Mouse (Mus musculus): ENCODE measurements around the gene Adi1. TPM values are rescaled to one million over a fixed set of nuclear protein-coding genes. Genes with fewer than 3 reads are reported as not detected.

Adi1 gene
- polyA plus RNA-seq, 1 experiment from 2014 or later, result 33.7 TPM

GRCm38 (mm10) chr12:28667287-28667686 is 7.7 kb upstream of the Adi1 start:
- no peak overlapping the region for H3K4me3 ChIP-seq
- no peaks in the 10 kb centered on the region for H3K9me3 ChIP-seq
- no peak overlapping the region for H3K9ac ChIP-seq
- H3K36me3 ChIP-seq, result peaks cover 5% of the 10 kb centered on the region
- no peak for ATAC-seq (ENCODE audit: low FRiP score)
- no peaks in the 10 kb centered on the region for H3K27me3 ChIP-seq
- no peak overlapping the region for H3K4me2 ChIP-seq
- WGBS, result 59% methylated on average over 8 of the region's 8 CpGs
- no peak overlapping the region for H3K27ac ChIP-seq
- 0 out of 2 replicates have a peak, but pooled peaks cover 5% of the 10 kb centered on the region for H3K4me1 ChIP-seq (replicated peaks)

- no peak for ATAC-seq (ENCODE audit: low FRiP score)
- 0 out of 2 replicates have a peak, but pooled peaks cover 3% of the 10 kb centered on the region for H3K36me3 ChIP-seq
- H3K4me3 ChIP-seq, result peak overlapping the region; percentile 51
- H3K9ac ChIP-seq, result peak overlapping the region; percentile 77; the same call in 1 of the 2 replicates
- H3K4me2 ChIP-seq, result peak overlapping the region; percentile 60
- H3K27me3 ChIP-seq, result no peaks in the 10 kb centered on the region
- H3K4me1 ChIP-seq (replicated peaks), result peaks cover 15% of the 10 kb centered on the region
- H3K27ac ChIP-seq, result peak overlapping the region; percentile 95
- 91% methylated on average over 10 of the region's 10 CpGs for WGBS
- H3K9me3 ChIP-seq, result no peaks in the 10 kb centered on the region
Measured at GRCm38 (mm10) chr12:28674038-28674720, 852 bp upstream of the Adi1 start.

- Histone ChIP-seq H3K4me1 (replicated peaks) (peaks cover 15% of the 10 kb centered on the region), H3K4me2 (peak overlapping the region; percentile 60), H3K27ac (peak overlapping the region; percentile 95), H3K27me3 (no peaks in the 10 kb centered on the region), H3K9me3 (no peaks in the 10 kb centered on the region), H3K9ac (peak overlapping the region; percentile 77), H3K4me3 (peak overlapping the region; percentile 51), H3K36me3 (peaks cover 6% of the 10 kb centered on the region; the same call in 1 of the 2 replicates)
- 70% methylated on average over 5 of the region's 5 CpGs for WGBS
- 0 out of 2 replicates have a peak, but pooled peaks have one; percentile 1 for ATAC-seq (ENCODE audit: low FRiP score)
Measured at GRCm38 (mm10) chr12:28675925-28676209, 836 bp downstream of the Adi1 start.

- Histone ChIP-seq H3K9me3 (no peaks in the 10 kb centered on the region), H3K36me3 (peaks cover 22% of the 10 kb centered on the region), H3K4me1 (replicated peaks) (peaks cover 9% of the 10 kb centered on the region), H3K4me3 (no peak overlapping the region), H3K9ac (no peak overlapping the region), H3K27ac (no peak overlapping the region), H3K4me2 (no peak overlapping the region), H3K27me3 (no peaks in the 10 kb centered on the region)
- no peak for ATAC-seq (ENCODE audit: low FRiP score)
- WGBS, result 84% methylated on average over 1 of the region's 1 CpGs
Measured at GRCm38 (mm10) chr12:28684674-28685073, 9.6 kb downstream of the Adi1 start.

DNA sequence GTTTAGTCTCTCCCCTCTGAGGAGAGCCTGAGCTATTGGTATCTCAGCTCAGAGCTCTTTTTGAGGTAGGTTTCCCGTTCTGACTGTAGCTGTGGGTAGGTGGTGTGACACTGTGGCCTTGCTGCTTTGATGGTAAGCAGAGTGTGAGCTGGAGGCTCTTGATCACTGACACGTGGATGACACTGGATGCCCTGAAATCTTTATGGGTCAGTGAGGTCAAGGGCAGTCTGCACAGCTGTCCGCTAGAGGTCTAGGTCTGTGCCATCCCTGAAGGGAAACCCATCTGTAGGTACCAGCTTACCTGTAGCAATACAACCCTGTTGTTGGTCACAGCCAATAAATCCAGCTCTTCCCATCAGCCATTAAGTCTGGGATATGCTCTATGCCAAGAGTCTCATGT is 10.7 kb downstream of the Adi1 start:
- WGBS, result 74% methylated on average over 3 of the region's 3 CpGs
- peaks cover 33% of the 10 kb centered on the region for H3K36me3 ChIP-seq
- peak overlapping the region; percentile 60; the same call in 1 of the 2 replicates for H3K27ac ChIP-seq
- H3K4me2 ChIP-seq, result no peak overlapping the region
- no peak overlapping the region for H3K4me3 ChIP-seq
- H3K9me3 ChIP-seq, result no peaks in the 10 kb centered on the region
- H3K9ac ChIP-seq, result no peak overlapping the region
- no peaks in the 10 kb centered on the region for H3K27me3 ChIP-seq
- H3K4me1 ChIP-seq (replicated peaks), result peaks cover 9% of the 10 kb centered on the region
- ATAC-seq (ENCODE audit: low FRiP score), result 0 out of 2 replicates have a peak, but pooled peaks have one; percentile 2

DNA sequence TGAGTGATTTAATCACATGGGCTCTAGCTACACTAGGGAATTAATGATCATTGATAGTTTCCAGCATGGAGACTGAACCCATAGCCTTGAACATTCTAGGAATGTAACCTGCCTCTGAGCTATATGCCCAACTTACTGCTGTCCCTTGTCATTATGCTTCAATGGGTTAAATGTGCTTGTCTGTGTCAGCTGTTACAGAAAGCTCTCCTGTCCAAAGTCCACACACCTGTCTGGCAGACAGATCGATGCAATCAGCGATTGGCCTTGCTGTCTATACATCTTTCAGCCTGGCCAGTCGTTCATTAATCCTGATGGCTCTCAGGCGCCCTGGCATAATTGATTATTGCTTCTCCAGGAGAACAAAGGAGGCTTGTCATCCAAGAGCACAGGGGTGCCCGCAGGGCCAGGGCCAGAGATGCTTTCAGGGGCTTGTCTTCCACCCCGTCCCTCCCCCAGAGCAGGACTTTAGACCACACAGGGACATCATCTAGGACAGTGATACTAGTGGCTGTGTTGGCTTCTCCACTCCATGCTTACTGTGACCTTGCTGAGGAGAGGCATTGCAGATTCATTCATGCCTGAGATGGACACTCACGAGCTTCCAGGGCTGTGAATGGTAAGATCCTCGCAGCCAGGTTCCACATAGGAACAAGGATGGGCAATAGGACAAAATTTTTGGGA is 11.3 kb downstream of the Adi1 start:
- 42% methylated on average over 8 of the region's 8 CpGs for WGBS
- H3K36me3 ChIP-seq, result peaks cover 38% of the 10 kb centered on the region
- no peak overlapping the region for H3K4me2 ChIP-seq
- H3K27ac ChIP-seq, result peak overlapping the region; percentile 60
- no peaks in the 10 kb centered on the region for H3K27me3 ChIP-seq
- peaks cover 9% of the 10 kb centered on the region for H3K4me1 ChIP-seq (replicated peaks)
- H3K9ac ChIP-seq, result peak overlapping the region; percentile 8; the same call in 1 of the 2 replicates
- no peaks in the 10 kb centered on the region for H3K9me3 ChIP-seq
- ATAC-seq (ENCODE audit: low FRiP score), result peak; percentile 43
- H3K4me3 ChIP-seq, result no peak overlapping the region

DNA sequence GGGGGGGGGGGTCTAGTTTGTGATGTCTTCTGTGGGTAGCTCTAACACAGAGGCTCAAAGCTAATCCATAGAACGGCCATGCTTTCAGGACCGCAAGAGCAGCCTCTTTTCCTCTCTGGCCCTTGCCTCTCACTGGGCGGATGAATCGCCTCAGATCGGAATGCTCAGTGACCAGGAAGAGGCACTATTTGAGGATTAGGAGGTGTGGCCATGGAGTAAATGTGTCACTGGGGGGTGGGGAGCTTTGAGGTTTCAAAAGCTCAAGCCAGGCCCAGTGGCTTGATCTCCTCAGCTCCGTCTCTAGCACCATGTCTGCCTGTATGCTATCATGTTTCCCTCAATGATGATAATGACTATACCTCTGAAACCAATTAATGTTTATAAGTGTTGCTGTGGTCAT is 14.0 kb downstream of the Adi1 start:
- 87% methylated on average over 6 of the region's 6 CpGs for WGBS
- Histone ChIP-seq H3K36me3 (peaks cover 50% of the 10 kb centered on the region), H3K4me1 (replicated peaks) (peaks cover 9% of the 10 kb centered on the region), H3K27me3 (no peaks in the 10 kb centered on the region), H3K27ac (no peak overlapping the region), H3K9me3 (no peaks in the 10 kb centered on the region), H3K4me3 (no peak overlapping the region), H3K9ac (no peak overlapping the region), H3K4me2 (no peak overlapping the region)
- ATAC-seq (ENCODE audit: low FRiP score), result no peak

- Histone ChIP-seq H3K9ac (no peak overlapping the region), H3K4me2 (no peak overlapping the region), H3K27ac (no peak overlapping the region), H3K9me3 (no peaks in the 10 kb centered on the region), H3K4me1 (replicated peaks) (peaks cover 9% of the 10 kb centered on the region), H3K4me3 (no peak overlapping the region), H3K36me3 (peaks cover 66% of the 10 kb centered on the region), H3K27me3 (no peaks in the 10 kb centered on the region)
- WGBS, result 95% methylated on average over 7 of the region's 7 CpGs
- ATAC-seq (ENCODE audit: low FRiP score), result no peak
Measured at GRCm38 (mm10) chr12:28690730-28691129, 15.7 kb downstream of the Adi1 start.

DNA sequence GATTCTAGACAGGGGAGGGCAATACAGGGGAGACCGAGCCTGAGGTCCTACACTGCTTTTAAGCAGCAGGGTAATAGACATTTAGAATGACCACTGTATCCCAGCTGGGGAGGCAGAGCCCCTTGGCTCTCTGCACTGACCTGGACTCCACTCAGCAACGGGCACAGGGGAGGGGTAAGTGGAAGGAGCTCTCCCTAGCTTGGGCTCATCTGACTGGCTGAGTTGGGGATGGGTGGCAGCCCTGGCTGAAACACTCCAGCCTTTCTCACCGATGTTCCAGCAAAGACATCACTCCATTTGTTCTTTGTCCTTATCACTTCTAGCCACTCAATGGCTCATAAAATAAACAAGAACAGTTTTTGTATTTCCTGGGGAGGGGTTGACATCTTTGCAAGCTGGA is 18.7 kb downstream of the Adi1 start:
- H3K4me3 ChIP-seq, result no peak overlapping the region
- no peak overlapping the region for H3K4me2 ChIP-seq
- no peak overlapping the region for H3K9ac ChIP-seq
- no peaks in the 10 kb centered on the region for H3K27me3 ChIP-seq
- no peak overlapping the region for H3K27ac ChIP-seq
- H3K9me3 ChIP-seq, result no peaks in the 10 kb centered on the region
- peaks cover 3% of the 10 kb centered on the region; the same call in 1 of the 2 replicates for H3K4me1 ChIP-seq (replicated peaks)
- peaks cover 70% of the 10 kb centered on the region for H3K36me3 ChIP-seq
- WGBS, result 87% methylated on average over 3 of the region's 3 CpGs
- ATAC-seq (ENCODE audit: low FRiP score), result no peak

- H3K27me3 ChIP-seq, result no peaks in the 10 kb centered on the region
- peaks cover 66% of the 10 kb centered on the region for H3K36me3 ChIP-seq
- H3K4me1 ChIP-seq (replicated peaks), result peaks cover 7% of the 10 kb centered on the region
- 72% methylated on average over 2 of the region's 2 CpGs for WGBS
- no peak overlapping the region for H3K4me3 ChIP-seq
- H3K9ac ChIP-seq, result no peak overlapping the region
- no peak overlapping the region for H3K27ac ChIP-seq
- H3K4me2 ChIP-seq, result no peak overlapping the region
- no peaks in the 10 kb centered on the region for H3K9me3 ChIP-seq
- ATAC-seq (ENCODE audit: low FRiP score), result no peak
Measured at GRCm38 (mm10) chr12:28694231-28694630, 19.2 kb downstream of the Adi1 start.

- ATAC-seq (ENCODE audit: low FRiP score), result no peak
- no peaks in the 10 kb centered on the region for H3K9me3 ChIP-seq
- H3K4me3 ChIP-seq, result no peak overlapping the region
- H3K9ac ChIP-seq, result no peak overlapping the region; the same call in 1 of the 2 replicates
- WGBS, result 90% methylated on average over 7 of the region's 7 CpGs
- H3K27me3 ChIP-seq, result no peaks in the 10 kb centered on the region
- no peak overlapping the region for H3K27ac ChIP-seq
- H3K36me3 ChIP-seq, result peaks cover 60% of the 10 kb centered on the region
- peaks cover 11% of the 10 kb centered on the region for H3K4me1 ChIP-seq (replicated peaks)
- no peak overlapping the region for H3K4me2 ChIP-seq
Measured at GRCm38 (mm10) chr12:28694776-28695175, 19.7 kb downstream of the Adi1 start.

DNA sequence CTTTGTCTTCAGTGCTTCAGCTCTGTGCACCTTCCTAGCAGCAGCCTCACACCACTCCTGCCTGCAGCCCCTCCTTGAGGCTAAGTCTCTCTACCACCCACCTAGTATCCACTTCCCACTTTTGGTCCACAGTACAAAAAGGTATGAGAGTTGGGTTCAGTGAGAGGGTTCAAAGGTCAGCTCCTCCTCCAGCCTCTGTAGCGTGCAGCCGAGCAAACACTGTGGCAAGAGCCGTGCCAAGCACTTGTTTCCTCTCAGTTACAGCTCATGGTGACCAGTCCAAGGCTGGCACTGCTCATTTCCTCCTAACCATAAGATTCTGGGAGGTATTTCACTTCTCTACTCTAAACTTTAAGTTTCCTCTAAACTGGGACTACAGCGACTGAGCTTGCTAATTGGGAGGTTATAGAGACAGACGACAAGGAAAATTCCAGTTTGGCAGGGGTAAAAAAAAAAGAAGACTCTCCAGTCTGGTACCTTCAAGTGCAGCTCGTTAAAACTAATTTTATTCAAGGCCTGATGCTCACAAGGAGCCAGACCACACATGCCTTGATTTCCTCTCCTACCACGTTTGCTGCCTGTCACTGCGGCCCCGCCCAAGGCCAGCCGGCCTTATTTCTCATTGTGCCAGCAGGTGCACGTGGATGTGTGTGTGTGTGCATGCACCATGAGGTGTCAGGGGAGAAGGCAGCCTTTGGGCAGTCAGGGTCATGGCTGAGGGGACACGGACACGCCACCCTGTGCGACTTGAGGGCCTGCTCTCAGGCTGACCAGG is 23.0 kb downstream of the Adi1 start:
- H3K9me3 ChIP-seq, result no peaks in the 10 kb centered on the region
- H3K36me3 ChIP-seq, result peaks cover 34% of the 10 kb centered on the region
- ATAC-seq (ENCODE audit: low FRiP score), result no peak
- H3K4me3 ChIP-seq, result no peak overlapping the region
- no peaks in the 10 kb centered on the region for H3K27me3 ChIP-seq
- H3K4me2 ChIP-seq, result no peak overlapping the region
- 69% methylated on average over 14 of the region's 14 CpGs for WGBS
- no peak overlapping the region for H3K9ac ChIP-seq
- H3K4me1 ChIP-seq (replicated peaks), result peaks cover 32% of the 10 kb centered on the region
- H3K27ac ChIP-seq, result no peak overlapping the region; the same call in 1 of the 2 replicates

All from hindbrain, embryonic 13.5 days (tissue).